Mouse (Mus musculus): ENCODE results near the gene Phlda1. TPM values are rescaled to one million over a fixed set of nuclear protein-coding genes. Genes with fewer than 3 reads are reported as not detected.
A peak's percentile ranks its signal among the peaks of the same experiment; 100 is the strongest.

The Phlda1 gene
- polyA plus RNA-seq, 1 experiment, result 0.28 TPM

DNA sequence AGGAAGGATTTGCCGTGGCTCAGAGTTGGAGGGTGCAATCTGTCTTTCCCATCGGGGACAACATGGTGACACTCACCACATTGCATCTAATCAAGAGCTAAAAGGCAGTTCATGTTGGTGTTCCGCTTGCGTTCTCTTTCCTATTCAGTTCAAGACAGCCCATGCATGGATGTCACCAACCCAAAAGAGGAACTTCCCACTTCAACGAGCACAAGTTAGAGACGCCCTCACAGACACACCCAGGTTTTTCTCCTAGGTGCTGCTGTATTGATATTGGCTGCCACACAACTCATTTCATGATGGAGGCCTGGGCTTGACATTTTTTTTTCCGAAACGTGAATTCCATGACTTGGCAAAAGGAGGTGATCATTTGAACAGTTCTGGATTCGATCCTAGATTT, 34.9 kb upstream of the Phlda1 start:
- Histone ChIP-seq H3K36me3 (ENCODE audit: control insufficient read depth, insufficient read depth, low read length) (no peaks in the 10 kb centered on the region), H3K4me1 (ENCODE audit: control insufficient read depth, insufficient read depth, low read length) (peaks cover 7% of the 10 kb centered on the region), H3K4me3 (ENCODE audit: control insufficient read depth, low read depth, low read length) (no peak overlapping the region), H3K27ac (ENCODE audit: control insufficient read depth, insufficient read depth, low read depth, low read length) (no peak overlapping the region), H3K27me3 (ENCODE audit: control insufficient read depth, insufficient read depth, low read length) (no peaks in the 10 kb centered on the region)
- no peak for TF ChIP-seq POLR2A (IDR thresholded peaks at IDR 0.05; ENCODE audit: control insufficient read depth, low read depth, low read length)
- TF ChIP-seq CTCF (IDR thresholded peaks at IDR 0.05; ENCODE audit: control insufficient read depth, insufficient read depth, insufficient replicate concordance, low read depth, low read length), result no peak

DNA sequence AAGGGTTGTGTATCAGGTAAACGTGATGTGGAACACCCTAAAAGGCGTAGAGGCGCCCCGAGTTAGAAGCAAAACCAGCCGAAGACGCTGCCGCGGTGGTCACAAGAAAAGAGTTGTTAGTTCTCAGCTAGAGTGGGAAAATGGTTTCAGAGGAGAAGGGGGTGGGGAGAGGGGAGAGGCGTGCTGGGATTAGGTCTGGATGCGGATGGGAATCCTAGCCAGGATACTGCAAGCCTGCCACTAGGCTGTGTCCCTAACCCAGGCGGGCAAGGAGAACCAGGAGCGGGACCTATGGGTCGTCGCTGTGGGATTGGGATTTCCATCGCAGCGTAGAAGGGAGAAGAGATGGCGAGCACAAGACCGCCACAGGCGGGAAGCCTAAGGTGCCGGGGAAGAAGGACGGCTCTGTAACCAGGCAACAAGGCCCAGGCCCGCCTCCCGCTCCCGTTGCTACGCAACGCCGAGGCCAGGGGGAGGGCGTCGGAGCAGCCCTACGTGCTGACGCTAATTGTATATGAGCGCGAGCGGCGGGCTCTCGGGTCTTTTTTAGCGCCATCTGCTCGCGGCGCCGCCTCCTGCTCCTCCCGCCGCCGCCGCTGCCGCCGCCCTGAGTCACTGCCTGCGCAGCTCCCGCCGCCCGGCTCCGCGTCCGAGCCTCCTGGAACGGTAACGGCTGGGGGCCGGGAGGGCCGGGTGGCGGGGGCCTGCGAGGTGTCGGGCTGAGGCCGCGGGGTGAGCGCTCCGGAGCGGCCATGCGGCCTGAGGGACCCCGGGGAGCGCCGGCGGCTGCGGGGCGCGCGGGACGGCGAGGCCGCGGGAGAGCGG, 33.2 kb upstream of the Phlda1 start, which contains the start of gene Nap1l1:
Nap1l1 (plus strand) TSS at position 538 of the 825 bp plus-strand sequence.
- Histone ChIP-seq H3K36me3 (ENCODE audit: control insufficient read depth, insufficient read depth, low read length) (no peaks in the 10 kb centered on the region), H3K4me3 (ENCODE audit: control insufficient read depth, low read depth, low read length) (peak within 1 kb of the TSS; percentile 99), H3K27ac (ENCODE audit: control insufficient read depth, insufficient read depth, low read depth, low read length) (peak within 1 kb of the TSS; percentile 92), H3K4me1 (ENCODE audit: control insufficient read depth, insufficient read depth, low read length) (peaks cover 7% of the 10 kb centered on the region), H3K27me3 (ENCODE audit: control insufficient read depth, insufficient read depth, low read length) (no peaks in the 10 kb centered on the region)
- peak; percentile 70 for TF ChIP-seq POLR2A (IDR thresholded peaks at IDR 0.05; ENCODE audit: control insufficient read depth, low read depth, low read length)
- no peak for TF ChIP-seq CTCF (IDR thresholded peaks at IDR 0.05; ENCODE audit: control insufficient read depth, insufficient read depth, insufficient replicate concordance, low read depth, low read length)

DNA sequence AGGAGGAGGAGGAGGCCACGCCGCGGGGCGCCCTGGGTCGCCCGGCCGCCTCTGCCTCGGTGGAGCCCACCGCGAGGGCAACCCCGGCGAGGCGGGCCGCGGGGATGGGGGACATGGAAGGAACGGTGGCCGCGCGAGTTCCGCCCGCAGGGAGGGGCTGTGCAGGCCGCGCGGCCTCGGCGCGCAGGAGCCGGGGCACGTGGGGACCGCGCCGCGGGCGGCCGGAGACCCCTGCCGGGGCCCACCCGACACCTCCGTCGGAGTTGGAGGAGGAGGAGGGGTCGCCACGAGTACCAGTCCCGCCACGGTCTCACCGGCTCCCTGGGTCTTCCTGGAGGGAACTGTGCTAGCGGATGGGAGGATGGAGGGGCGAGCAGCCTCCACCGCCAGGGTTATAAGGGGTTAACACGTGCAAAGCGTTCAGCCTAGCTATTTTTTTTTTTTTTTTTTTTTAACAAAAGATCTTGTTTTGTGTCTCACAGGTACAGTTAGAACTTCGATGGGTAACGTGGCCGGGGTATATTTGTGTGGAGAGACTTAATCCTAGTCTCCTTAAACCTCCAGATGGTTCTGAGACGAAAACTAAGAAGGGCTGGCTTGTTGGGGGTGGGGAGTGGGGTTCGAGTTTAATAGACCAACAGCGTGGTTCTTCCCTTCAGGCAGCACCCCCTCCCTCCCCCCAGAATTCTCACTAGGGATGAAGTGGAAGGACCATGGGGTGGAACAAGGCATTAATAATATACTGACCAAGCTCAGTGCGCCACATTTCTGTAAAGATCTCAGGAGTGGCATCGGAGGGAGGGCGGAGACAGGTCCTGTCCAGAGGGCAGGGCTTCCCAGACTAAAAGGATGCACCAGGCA, 32.3 kb upstream of the Phlda1 start:
- H3K4me1 ChIP-seq (ENCODE audit: control insufficient read depth, insufficient read depth, low read length), result peaks cover 7% of the 10 kb centered on the region
- no peak for TF ChIP-seq CTCF (IDR thresholded peaks at IDR 0.05; ENCODE audit: control insufficient read depth, insufficient read depth, insufficient replicate concordance, low read depth, low read length)
- no peak; the same call in 1 of the 2 replicates for TF ChIP-seq POLR2A (IDR thresholded peaks at IDR 0.05; ENCODE audit: control insufficient read depth, low read depth, low read length)
- H3K4me3 ChIP-seq (ENCODE audit: control insufficient read depth, low read depth, low read length), result peak overlapping the region; percentile 99
- no peaks in the 10 kb centered on the region for H3K36me3 ChIP-seq (ENCODE audit: control insufficient read depth, insufficient read depth, low read length)
- peak overlapping the region; percentile 92 for H3K27ac ChIP-seq (ENCODE audit: control insufficient read depth, insufficient read depth, low read depth, low read length)
- no peaks in the 10 kb centered on the region for H3K27me3 ChIP-seq (ENCODE audit: control insufficient read depth, insufficient read depth, low read length)

GRCm38 (mm10) chr10:111476301-111476700, 29.8 kb upstream of the Phlda1 start:
- H3K27ac ChIP-seq (ENCODE audit: control insufficient read depth, insufficient read depth, low read depth, low read length), result no peak overlapping the region
- no peak overlapping the region for H3K4me3 ChIP-seq (ENCODE audit: control insufficient read depth, low read depth, low read length)
- no peaks in the 10 kb centered on the region for H3K36me3 ChIP-seq (ENCODE audit: control insufficient read depth, insufficient read depth, low read length)
- H3K27me3 ChIP-seq (ENCODE audit: control insufficient read depth, insufficient read depth, low read length), result no peaks in the 10 kb centered on the region
- no peak for TF ChIP-seq CTCF (IDR thresholded peaks at IDR 0.05; ENCODE audit: control insufficient read depth, insufficient read depth, insufficient replicate concordance, low read depth, low read length)
- TF ChIP-seq POLR2A (IDR thresholded peaks at IDR 0.05; ENCODE audit: control insufficient read depth, low read depth, low read length), result no peak
- H3K4me1 ChIP-seq (ENCODE audit: control insufficient read depth, insufficient read depth, low read length), result peaks cover 7% of the 10 kb centered on the region

DNA sequence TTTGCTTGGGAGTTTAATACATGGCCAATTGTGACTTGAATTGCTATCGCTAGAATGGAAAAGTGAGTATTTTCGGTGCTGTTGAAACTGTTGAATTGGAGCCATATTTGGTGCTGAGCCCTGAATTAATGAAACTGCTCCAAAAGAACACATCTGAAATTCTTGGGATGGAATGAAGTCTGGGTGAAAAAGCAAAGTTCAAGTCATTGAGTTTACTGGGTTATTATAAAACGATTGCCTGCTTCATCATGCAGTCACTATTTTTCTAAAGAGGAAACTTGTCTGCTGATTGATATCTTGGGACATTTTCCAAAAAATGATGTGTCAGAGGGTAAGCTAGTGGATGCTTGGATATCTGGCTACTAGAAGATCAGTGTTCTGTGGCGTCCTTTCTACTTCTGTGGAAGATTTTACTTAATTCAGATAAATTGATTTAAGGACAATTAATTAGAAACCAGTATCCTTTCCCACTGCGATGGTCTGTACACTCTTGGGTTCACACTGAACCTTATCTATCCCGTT, 29.0 kb upstream of the Phlda1 start:
- Histone ChIP-seq H3K36me3 (ENCODE audit: control insufficient read depth, insufficient read depth, low read length) (no peaks in the 10 kb centered on the region), H3K27me3 (ENCODE audit: control insufficient read depth, insufficient read depth, low read length) (no peaks in the 10 kb centered on the region), H3K4me3 (ENCODE audit: control insufficient read depth, low read depth, low read length) (no peak overlapping the region), H3K4me1 (ENCODE audit: control insufficient read depth, insufficient read depth, low read length) (peaks cover 7% of the 10 kb centered on the region), H3K27ac (ENCODE audit: control insufficient read depth, insufficient read depth, low read depth, low read length) (no peak overlapping the region)
- no peak for TF ChIP-seq POLR2A (IDR thresholded peaks at IDR 0.05; ENCODE audit: control insufficient read depth, low read depth, low read length)
- TF ChIP-seq CTCF (IDR thresholded peaks at IDR 0.05; ENCODE audit: control insufficient read depth, insufficient read depth, insufficient replicate concordance, low read depth, low read length), result no peak

GRCm38 (mm10) chr10:111479599-111479998, 26.5 kb upstream of the Phlda1 start:
- no peak overlapping the region for H3K27ac ChIP-seq (ENCODE audit: control insufficient read depth, insufficient read depth, low read depth, low read length)

GRCm38 (mm10) chr10:111482654-111483053, 23.4 kb upstream of the Phlda1 start:
- no peaks in the 10 kb centered on the region for H3K27me3 ChIP-seq (ENCODE audit: control insufficient read depth, insufficient read depth, low read length)
- no peaks in the 10 kb centered on the region for H3K4me1 ChIP-seq (ENCODE audit: control insufficient read depth, insufficient read depth, low read length)
- no peak for TF ChIP-seq CTCF (IDR thresholded peaks at IDR 0.05; ENCODE audit: control insufficient read depth, insufficient read depth, insufficient replicate concordance, low read depth, low read length)
- no peak for TF ChIP-seq POLR2A (IDR thresholded peaks at IDR 0.05; ENCODE audit: control insufficient read depth, low read depth, low read length)
- no peak overlapping the region for H3K4me3 ChIP-seq (ENCODE audit: control insufficient read depth, low read depth, low read length)
- no peak overlapping the region for H3K27ac ChIP-seq (ENCODE audit: control insufficient read depth, insufficient read depth, low read depth, low read length)
- peaks cover 2% of the 10 kb centered on the region; the same call in 1 of the 2 replicates for H3K36me3 ChIP-seq (ENCODE audit: control insufficient read depth, insufficient read depth, low read length)

More at GRCm38 (mm10) chr10:111479599-111479998, 26.5 kb upstream of the Phlda1 start:
- Histone ChIP-seq H3K4me1 (ENCODE audit: control insufficient read depth, insufficient read depth, low read length) (no peaks in the 10 kb centered on the region), H3K36me3 (ENCODE audit: control insufficient read depth, insufficient read depth, low read length) (no peaks in the 10 kb centered on the region), H3K4me3 (ENCODE audit: control insufficient read depth, low read depth, low read length) (no peak overlapping the region), H3K27me3 (ENCODE audit: control insufficient read depth, insufficient read depth, low read length) (no peaks in the 10 kb centered on the region)
- TF ChIP-seq POLR2A (IDR thresholded peaks at IDR 0.05; ENCODE audit: control insufficient read depth, low read depth, low read length) (no peak), CTCF (IDR thresholded peaks at IDR 0.05; ENCODE audit: control insufficient read depth, insufficient read depth, insufficient replicate concordance, low read depth, low read length) (no peak)
